Mouse (Mus musculus) limb, embryonic 10.5 days (tissue): ENCODE results near the gene Tenm4. TPM values are rescaled to one million over a fixed set of nuclear protein-coding genes. Genes with fewer than 3 reads are reported as not detected.

ENCODE experiments used
- DNase-seq: peaks from one replicate; pipeline ENCODE4 v3.0.0-alpha.2; 2017; ENCODE audit warnings: low spot score
- H3K27ac ChIP-seq: fragments of 300-500 bp; sonication (generic); 2 replicates; pipeline ENCODE4 v1.5.1; 2016; ENCODE audit warnings: mild to moderate bottlenecking
- H3K27me3 ChIP-seq: fragments of 300-500 bp; sonication (generic); 2 replicates; pipeline ENCODE4 v1.6.1; 2016; ENCODE audit warnings: low read depth, mild to moderate bottlenecking; ENCODE audit not compliant: poor library complexity, severe bottlenecking
- H3K36me3 ChIP-seq: fragments of 300-500 bp; sonication (generic); 2 replicates; pipeline ENCODE4 v1.6.1; 2016; ENCODE audit warnings: mild to moderate bottlenecking, moderate library complexity
- H3K4me1 ChIP-seq: fragments of 300-500 bp; sonication (generic); 2 replicates; pipeline ENCODE4 v1.6.1; 2016
- H3K4me3 ChIP-seq: fragments of 300-500 bp; sonication (generic); 2 replicates; pipeline ENCODE4 v1.5.1; 2016; ENCODE audit warnings: mild to moderate bottlenecking, moderate library complexity
- H3K9me3 ChIP-seq: fragments of 300-500 bp; sonication (generic); replicated peaks from 2 replicates; pipeline ENCODE4 v1.6.1; 2016; ENCODE audit warnings: mild to moderate bottlenecking
- WGBS: fragments of 180-500 bp; shearing (Covaris S2); methylation state at CpG from one replicate; pipeline ENCODE4 v1.1.7; 2016; 5-methylcytosine and 5-hydroxymethylcytosine counted together
- polyA plus RNA-seq: library from polyadenylated mRNA; unstranded; fragments of >200 nt; fragmentation: Nextera tagmentation; extraction: Ambion mirVana; gene quantifications from 2 replicates; pipeline ENCODE4 v1.2.1, GENCODE M21; 2016

Tenm4 gene
- polyA plus RNA-seq, 1 experiment from 2014 or later, result 32.1 TPM

- no peak overlapping the region for H3K27ac ChIP-seq
- DNase-seq, result no peak
- H3K4me3 ChIP-seq, result no peak overlapping the region
- H3K36me3 ChIP-seq, result no peaks in the 10 kb centered on the region
- no peaks in the 10 kb centered on the region for H3K27me3 ChIP-seq
- H3K9me3 ChIP-seq, result no peaks in the 10 kb centered on the region
- H3K4me1 ChIP-seq, result no peaks in the 10 kb centered on the region
These were observed 165.3 kb downstream of the Tenm4 start for GRCm38 (mm10) chr7:96336376-96336775.

- no peak overlapping the region for H3K4me3 ChIP-seq
- no peaks in the 10 kb centered on the region for H3K9me3 ChIP-seq
- no peak for DNase-seq
- H3K27ac ChIP-seq, result no peak overlapping the region
- no peaks in the 10 kb centered on the region for H3K4me1 ChIP-seq
- H3K36me3 ChIP-seq, result no peaks in the 10 kb centered on the region
- 90% methylated on average over 5 of the region's 5 CpGs for WGBS
- H3K27me3 ChIP-seq, result no peaks in the 10 kb centered on the region
These were observed 169.8 kb downstream of the Tenm4 start for GRCm38 (mm10) chr7:96340826-96341225.

- WGBS, result 86% methylated on average over 2 of the region's 2 CpGs
- no peaks in the 10 kb centered on the region for H3K9me3 ChIP-seq
These were observed 170.4 kb downstream of the Tenm4 start for GRCm38 (mm10) chr7:96341479-96341878.

DNA sequence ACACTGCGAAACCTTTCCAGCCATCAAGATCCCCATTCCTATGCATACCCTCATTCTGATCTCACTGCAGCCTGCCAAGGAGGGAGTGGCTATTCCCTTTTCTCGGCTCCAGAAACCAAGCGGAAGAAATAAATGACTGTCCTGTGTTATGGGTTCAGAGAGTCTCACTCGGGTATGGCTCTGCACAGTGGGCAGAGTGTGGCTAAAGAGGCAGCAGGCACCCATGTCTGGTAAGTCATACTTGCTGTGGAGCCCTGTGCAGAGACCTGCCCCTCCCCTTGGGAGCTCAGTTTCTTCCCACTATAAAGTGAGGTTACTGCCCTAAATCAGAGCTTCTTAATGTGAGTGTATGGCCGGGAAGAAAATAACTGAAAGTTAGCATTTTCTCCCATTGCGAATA lies 171.9 kb downstream of the Tenm4 start:
- 85% methylated on average over 6 of the region's 6 CpGs for WGBS

More at GRCm38 (mm10) chr7:96341479-96341878, 170.4 kb downstream of the Tenm4 start:
- no peak overlapping the region for H3K4me3 ChIP-seq
- no peak for DNase-seq
- no peaks in the 10 kb centered on the region for H3K36me3 ChIP-seq
- H3K4me1 ChIP-seq, result no peaks in the 10 kb centered on the region
- no peaks in the 10 kb centered on the region for H3K27me3 ChIP-seq
- no peak overlapping the region for H3K27ac ChIP-seq

GRCm38 (mm10) chr7:96343667-96344066 lies 172.6 kb downstream of the Tenm4 start:
- 92% methylated on average over 2 of the region's 2 CpGs for WGBS
- H3K36me3 ChIP-seq, result no peaks in the 10 kb centered on the region
- no peaks in the 10 kb centered on the region for H3K27me3 ChIP-seq
- no peak overlapping the region for H3K27ac ChIP-seq
- no peaks in the 10 kb centered on the region for H3K9me3 ChIP-seq
- no peak for DNase-seq
- no peaks in the 10 kb centered on the region for H3K4me1 ChIP-seq
- no peak overlapping the region for H3K4me3 ChIP-seq

More for the DNA sequence above, 171.9 kb downstream of the Tenm4 start:
- H3K27me3 ChIP-seq, result no peaks in the 10 kb centered on the region
- no peaks in the 10 kb centered on the region for H3K9me3 ChIP-seq
- no peak overlapping the region for H3K4me3 ChIP-seq
- H3K36me3 ChIP-seq, result no peaks in the 10 kb centered on the region
- no peak for DNase-seq
- no peaks in the 10 kb centered on the region for H3K4me1 ChIP-seq
- H3K27ac ChIP-seq, result no peak overlapping the region

DNA sequence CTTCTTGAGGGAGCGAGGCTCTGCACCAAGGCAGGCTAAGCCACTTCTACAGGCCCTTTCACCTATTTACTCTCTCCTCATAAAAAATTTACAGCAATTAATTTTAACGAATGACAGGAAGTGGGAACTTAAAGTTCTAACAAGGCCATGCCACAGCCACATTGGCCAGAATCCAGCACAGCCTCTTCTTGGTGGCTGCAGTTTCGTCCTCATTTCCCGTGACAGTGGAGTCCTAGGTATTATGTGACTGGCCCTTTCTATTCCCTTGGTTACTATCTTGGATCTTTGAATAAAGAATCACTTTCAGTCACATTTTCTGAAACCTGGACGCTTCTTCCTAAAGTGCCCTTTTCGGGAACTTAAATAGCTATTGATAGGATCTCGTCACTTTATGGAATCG lies 181.6 kb downstream of the Tenm4 start:
- H3K27ac ChIP-seq, result no peak overlapping the region
- no peaks in the 10 kb centered on the region for H3K36me3 ChIP-seq
- no peak for DNase-seq
- H3K9me3 ChIP-seq, result no peaks in the 10 kb centered on the region
- WGBS, result 62% methylated on average over 8 of the region's 8 CpGs
- peaks cover 20% of the 10 kb centered on the region for H3K4me1 ChIP-seq
- H3K4me3 ChIP-seq, result no peak overlapping the region
- no peaks in the 10 kb centered on the region for H3K27me3 ChIP-seq

DNA sequence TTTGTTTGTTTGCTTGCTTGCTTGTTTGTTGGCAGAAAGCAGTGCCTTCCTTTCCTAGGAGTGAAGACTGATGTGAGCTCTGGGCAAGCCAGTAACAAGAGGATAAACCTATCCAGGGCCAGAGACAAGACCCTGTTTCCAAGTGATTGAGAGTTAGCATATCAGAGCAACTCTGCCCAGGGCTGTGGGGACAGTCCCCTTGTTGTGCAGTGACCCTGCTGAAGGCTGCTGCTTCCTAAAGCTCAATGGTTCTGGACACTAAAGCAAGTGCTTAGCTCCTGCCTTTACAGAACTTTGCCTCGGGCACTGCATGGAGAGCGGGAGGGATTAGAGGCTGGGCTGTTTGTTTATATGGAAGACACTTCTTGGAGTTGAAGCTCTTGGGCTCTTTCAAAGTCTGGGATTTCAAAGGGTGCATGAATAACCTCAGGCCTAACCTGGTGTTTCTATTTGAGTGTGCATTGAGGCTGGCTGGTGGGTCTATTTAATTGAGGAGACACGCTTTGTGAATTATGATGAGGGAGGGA lies 185.3 kb downstream of the Tenm4 start:
- Histone ChIP-seq H3K4me3 (no peak overlapping the region), H3K4me1 (peaks cover 23% of the 10 kb centered on the region), H3K27me3 (no peaks in the 10 kb centered on the region), H3K36me3 (no peaks in the 10 kb centered on the region), H3K9me3 (no peaks in the 10 kb centered on the region), H3K27ac (no peak overlapping the region)
- 32% methylated on average over 2 of the region's 3 CpGs for WGBS
- DNase-seq, result no peak

GRCm38 (mm10) chr7:96357550-96357949 lies 186.5 kb downstream of the Tenm4 start:
- no peaks in the 10 kb centered on the region for H3K9me3 ChIP-seq
- H3K27me3 ChIP-seq, result no peaks in the 10 kb centered on the region
- no peak overlapping the region for H3K4me3 ChIP-seq
- H3K36me3 ChIP-seq, result no peaks in the 10 kb centered on the region
- 53% methylated on average over 6 of the region's 6 CpGs for WGBS
- DNase-seq, result no peak
- peaks cover 20% of the 10 kb centered on the region for H3K4me1 ChIP-seq
- H3K27ac ChIP-seq, result no peak overlapping the region

DNA sequence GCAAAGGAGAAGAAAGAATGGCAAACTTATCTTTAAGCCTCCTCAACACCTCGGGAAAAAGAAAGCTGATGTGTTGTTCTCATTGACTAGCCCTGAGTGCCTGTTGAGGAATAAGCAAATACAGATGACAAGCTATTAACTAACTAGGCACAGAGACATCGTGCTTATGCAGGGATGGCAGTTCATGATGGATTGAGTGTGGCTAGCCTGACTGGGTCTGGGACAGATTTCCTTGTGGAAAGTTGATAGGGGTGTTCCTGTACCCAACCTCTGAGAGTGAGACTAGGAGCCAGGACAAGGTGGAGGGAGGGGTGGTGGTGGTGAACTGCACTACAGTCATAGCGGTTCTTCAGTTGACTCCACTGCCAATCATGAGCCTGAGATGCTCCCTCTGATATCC lies 192.3 kb downstream of the Tenm4 start:
- no peak overlapping the region for H3K27ac ChIP-seq
- peak; percentile 47 for DNase-seq
- 49% methylated on average over 3 of the region's 3 CpGs for WGBS
- H3K4me3 ChIP-seq, result no peak overlapping the region
- no peaks in the 10 kb centered on the region for H3K9me3 ChIP-seq
- H3K4me1 ChIP-seq, result peaks cover 10% of the 10 kb centered on the region
- H3K36me3 ChIP-seq, result no peaks in the 10 kb centered on the region
- no peaks in the 10 kb centered on the region for H3K27me3 ChIP-seq

DNA sequence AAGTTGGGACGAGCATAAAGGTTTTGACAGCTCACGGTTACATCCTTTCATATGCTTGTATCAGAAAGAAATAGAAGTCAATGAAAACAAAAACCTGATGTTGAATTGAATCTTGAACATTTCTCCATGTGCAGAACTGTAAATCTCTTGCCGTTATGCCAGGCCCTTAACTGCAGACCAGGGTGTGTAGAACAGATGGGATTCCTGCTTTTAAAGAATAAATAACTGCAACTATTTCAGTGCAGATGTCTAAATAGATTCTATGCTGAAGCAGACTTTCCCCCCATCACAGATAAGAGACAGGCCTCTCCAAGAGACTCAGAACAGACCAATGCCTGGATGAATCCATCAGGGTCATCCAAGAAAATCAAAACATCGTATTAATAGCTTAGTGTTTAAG lies 198.9 kb downstream of the Tenm4 start:
- no peak overlapping the region for H3K27ac ChIP-seq
- no peaks in the 10 kb centered on the region for H3K36me3 ChIP-seq
- no peaks in the 10 kb centered on the region for H3K27me3 ChIP-seq
- H3K4me3 ChIP-seq, result no peak overlapping the region
- 91% methylated on average over 4 of the region's 4 CpGs for WGBS
- H3K9me3 ChIP-seq, result no peaks in the 10 kb centered on the region
- DNase-seq, result no peak
- peaks cover 16% of the 10 kb centered on the region for H3K4me1 ChIP-seq

- H3K4me1 ChIP-seq, result peaks cover 43% of the 10 kb centered on the region
- whole genome bisulfite sequencing, result 82% methylated on average over 6 of the region's 6 CpGs
- H3K4me3 ChIP-seq, result no peak overlapping the region
- DNase-seq, result peak; percentile 40
- no peaks in the 10 kb centered on the region for H3K27me3 ChIP-seq
- H3K9me3 ChIP-seq, result no peaks in the 10 kb centered on the region
- H3K27ac ChIP-seq, result peak overlapping the region; percentile 72; the same call in 1 of the 2 replicates
- no peaks in the 10 kb centered on the region for H3K36me3 ChIP-seq
These were observed 203.1 kb downstream of the Tenm4 start for GRCm38 (mm10) chr7:96374004-96374663.

DNA sequence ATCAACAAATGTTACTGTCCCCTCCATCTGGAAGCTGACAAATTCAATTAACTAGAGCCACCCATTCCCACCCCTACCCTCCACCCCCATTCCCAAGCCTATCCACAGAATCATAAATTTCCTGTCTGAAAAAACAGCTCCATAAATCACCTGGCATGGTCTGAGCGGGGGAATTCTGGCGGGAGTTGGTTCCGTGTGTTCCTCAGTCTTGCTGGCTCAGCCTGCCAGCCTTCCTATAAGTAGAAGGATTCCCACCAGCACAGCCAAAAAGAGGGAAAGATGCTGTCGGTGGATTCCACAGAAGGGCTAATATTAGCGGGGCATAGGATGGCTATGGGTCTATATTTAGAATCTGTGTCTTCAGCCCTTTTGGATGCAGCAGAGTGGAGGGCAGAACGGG lies 204.5 kb downstream of the Tenm4 start:
- Histone ChIP-seq H3K27ac (peak overlapping the region; percentile 42), H3K4me3 (no peak overlapping the region), H3K9me3 (no peaks in the 10 kb centered on the region), H3K36me3 (no peaks in the 10 kb centered on the region), H3K4me1 (peaks cover 43% of the 10 kb centered on the region), H3K27me3 (no peaks in the 10 kb centered on the region)
- 70% methylated on average over 6 of the region's 6 CpGs for WGBS
- DNase-seq, result peak; percentile 40

DNA sequence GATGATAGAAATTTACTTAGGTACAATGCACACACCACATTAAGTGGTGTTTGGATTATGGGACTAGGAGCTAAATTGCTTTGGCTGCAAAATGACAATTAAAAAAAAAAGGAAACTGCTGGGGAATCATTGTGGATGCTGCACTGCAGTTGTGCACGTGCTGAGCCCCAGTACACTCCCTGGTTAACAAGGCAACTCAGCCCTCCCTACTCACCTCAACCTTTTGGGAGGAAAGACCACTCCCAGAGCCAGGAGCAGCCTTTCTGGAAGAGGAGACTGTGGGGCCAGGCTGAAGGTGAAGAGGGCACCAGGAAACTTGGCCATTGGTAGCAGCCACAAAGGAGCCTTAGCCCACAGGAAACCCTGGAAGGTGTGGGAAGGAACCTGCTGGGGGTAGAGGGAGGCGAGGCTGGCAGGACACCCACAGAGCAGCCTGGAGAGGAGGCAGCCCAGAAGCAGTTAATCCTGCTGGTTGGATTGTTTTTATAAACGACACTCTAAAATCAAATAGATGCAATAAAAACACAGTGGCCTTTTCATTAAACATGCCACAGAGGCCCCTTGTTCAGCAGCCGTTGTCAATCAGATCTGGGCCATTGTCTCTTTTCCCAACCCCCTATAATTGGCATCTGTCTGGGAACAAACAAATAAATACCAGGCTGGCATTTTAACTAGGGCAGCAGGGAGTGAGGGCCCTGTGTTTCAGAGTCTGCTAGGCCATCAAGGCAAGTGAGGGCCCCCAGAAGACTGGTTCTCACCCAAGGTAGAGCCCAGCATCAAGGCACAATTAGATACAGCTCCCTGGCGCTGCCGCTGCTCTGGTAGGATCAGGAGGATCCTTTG lies 212.9 kb downstream of the Tenm4 start:
- Histone ChIP-seq H3K27me3 (no peaks in the 10 kb centered on the region), H3K4me3 (no peak overlapping the region), H3K4me1 (peaks cover 15% of the 10 kb centered on the region), H3K36me3 (no peaks in the 10 kb centered on the region), H3K9me3 (no peaks in the 10 kb centered on the region), H3K27ac (peak overlapping the region; percentile 67)
- 31% methylated on average over 6 of the region's 6 CpGs for WGBS
- no peak for DNase-seq
